Mouse (Mus musculus): ENCODE measurements around the gene Rcl1.

- TF ChIP-seq CTCF (IDR thresholded peaks at IDR 0.05; ENCODE audit: low read depth, low read length) (no peak), GATA1 (IDR thresholded peaks at IDR 0.05; ENCODE audit: borderline replicate concordance, low read length) (no peak)
Measured at GRCm38 (mm10) chr19:29146820-29147219, 45.6 kb downstream of the Rcl1 start.
